Mouse (Mus musculus) splenic B cell, adult 2 months (primary cell): Measurements from ENCODE around the gene Cyp21a1.
"Not testable (repeated sequence)": the region's sequence is repeated elsewhere in the genome, so short reads cannot be mapped to it uniquely, and the experiment has no call there.

Experiments used
- DNase-seq: peaks from one replicate; pipeline ENCODE4 v3.0.0-alpha.2; 2011; ENCODE audit warnings: low read depth, low spot score
- H3K27me3 ChIP-seq: 2 replicates; pipeline ENCODE4 v1.6.1; 2012; ENCODE audit warnings: mild to moderate bottlenecking, low read length, moderate library complexity, mixed read lengths; ENCODE audit not compliant: control insufficient read depth, poor library complexity, insufficient read depth, severe bottlenecking
- H3K36me3 ChIP-seq: 2 replicates; pipeline ENCODE4 v1.6.1; 2012; ENCODE audit warnings: mild to moderate bottlenecking, low read length, moderate library complexity, mixed read lengths; ENCODE audit not compliant: control insufficient read depth, poor library complexity, insufficient read depth, severe bottlenecking

Cyp21a1 gene

DNA sequence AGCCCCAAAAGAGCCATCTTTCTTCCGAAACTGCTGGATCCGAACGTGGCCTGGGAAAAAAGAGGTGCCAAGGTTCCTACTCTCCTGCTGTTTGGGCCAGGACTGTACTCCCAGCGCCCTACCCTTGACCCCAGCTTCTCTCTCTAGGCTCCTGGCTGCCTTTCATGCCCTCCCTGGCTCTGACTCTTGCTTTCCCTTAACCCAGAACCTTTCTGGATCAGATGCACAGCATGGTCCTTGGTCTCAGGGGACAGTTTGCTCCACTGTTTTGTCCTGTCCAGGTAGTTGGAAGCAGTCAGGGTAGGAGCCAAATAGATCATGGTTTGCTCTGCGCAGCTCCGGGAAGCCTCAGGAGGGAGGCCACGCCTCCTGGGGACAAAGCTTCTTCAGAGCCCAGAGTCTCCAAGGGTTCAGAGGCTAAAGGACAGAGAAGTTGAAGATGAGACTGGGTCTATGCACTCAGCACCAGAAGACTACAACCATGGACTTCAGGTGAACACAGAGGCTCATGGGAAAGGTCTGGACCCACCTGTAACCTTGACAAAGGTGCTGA lies 10.5 kb upstream of the Cyp21a1 start:
- H3K36me3 ChIP-seq, result no peaks in the 10 kb centered on the region
- H3K27me3 ChIP-seq, result no peaks in the 10 kb centered on the region
- no peak for DNase-seq

DNA sequence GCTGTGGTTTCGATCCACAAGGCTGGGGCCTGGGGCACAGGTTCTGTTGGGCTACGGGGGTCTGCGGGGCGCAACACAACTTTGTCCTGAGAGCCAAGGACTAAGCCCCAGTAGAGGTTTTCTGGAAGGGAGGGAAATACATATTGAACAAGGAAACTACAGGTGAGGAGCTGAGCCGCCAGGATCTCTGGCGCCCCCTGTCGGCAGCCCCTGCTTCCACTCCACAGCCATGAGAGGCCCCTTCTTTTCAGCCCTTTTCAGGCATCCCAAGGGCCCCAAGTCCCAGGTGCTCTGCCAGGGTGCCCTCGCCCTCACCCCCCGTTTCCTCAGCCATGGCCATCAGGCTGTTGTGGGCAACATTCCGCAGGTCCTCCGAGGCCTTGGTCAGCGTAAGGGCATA lies 9.4 kb upstream of the Cyp21a1 start:
- H3K36me3 ChIP-seq, H3K27me3 ChIP-seq: not testable (repeated sequence)
- DNase-seq, result peak; percentile 53

DNA sequence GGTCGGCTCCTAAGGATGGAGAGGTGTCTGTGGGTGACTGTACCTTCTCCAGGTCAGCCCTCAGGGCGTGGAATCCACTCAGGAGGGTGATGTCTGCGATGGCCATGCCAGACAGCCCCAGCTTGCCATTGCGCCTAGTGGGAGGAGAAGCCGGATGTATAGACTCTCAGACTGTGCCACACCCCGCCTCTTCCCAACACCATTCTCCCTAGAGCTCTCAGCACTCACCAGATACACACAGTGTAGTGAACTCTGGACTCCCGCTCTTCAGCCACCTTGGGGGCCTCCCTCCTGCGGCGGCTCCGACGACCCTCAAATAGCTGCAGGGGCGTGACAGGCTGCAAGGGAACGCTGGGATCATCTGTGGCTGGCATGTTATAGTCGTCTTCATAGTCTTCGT lies 6.9 kb upstream of the Cyp21a1 start:
- DNase-seq, result no peak
- Histone ChIP-seq H3K36me3 (no peaks in the 10 kb centered on the region), H3K27me3 (no peaks in the 10 kb centered on the region)

GRCm38 (mm10) chr17:34810811-34811210 lies 6.5 kb upstream of the Cyp21a1 start:
- H3K27me3 ChIP-seq, DNase-seq, H3K36me3 ChIP-seq: not testable (repeated sequence)

DNA sequence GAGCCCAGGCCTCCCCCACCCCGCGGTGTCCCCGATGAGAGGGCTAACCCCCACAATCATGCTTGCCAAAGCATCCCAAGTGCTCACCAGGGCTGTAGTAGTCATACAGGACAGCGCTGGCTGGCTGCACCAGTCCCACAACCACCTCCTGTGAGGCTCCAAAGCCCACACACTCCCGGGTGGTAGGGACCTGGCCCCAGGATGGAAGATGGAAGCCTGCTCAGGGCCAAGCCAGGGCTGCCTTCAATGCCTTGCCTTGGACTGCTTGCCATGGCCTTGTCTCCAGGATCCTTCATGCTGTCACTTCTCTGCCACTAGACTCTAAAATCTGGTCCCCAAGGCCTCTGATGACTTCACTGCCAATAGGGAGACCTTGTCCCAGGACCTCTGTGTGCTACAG lies 6.0 kb upstream of the Cyp21a1 start:
- DNase-seq, H3K27me3 ChIP-seq, H3K36me3 ChIP-seq: not testable (repeated sequence)

GRCm38 (mm10) chr17:34808599-34809205 lies 4.3 kb upstream of the Cyp21a1 start:
- no peak for DNase-seq
- no peaks in the 10 kb centered on the region for H3K36me3 ChIP-seq
- H3K27me3 ChIP-seq, result no peaks in the 10 kb centered on the region

DNA sequence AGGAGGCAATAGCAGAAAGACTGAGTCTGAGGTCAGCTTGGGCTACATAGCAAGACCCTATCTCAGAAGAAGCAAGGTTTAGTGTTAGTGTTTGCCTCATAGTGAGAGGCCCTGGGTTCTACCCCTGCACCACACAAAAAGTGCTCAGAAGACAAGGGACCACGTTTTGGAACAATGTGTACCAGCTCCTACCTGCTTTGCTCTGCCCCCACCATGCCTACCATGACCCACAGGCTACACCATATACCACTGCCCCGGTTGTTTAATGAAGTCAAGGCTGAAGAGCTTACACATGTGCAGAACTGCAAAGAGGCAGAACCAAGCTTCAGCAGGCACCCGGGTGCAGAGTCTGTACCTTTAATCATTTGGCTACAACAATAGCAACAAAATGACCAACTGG lies 2.8 kb upstream of the Cyp21a1 start:
- no peak for DNase-seq
- H3K27me3 ChIP-seq, result no peaks in the 10 kb centered on the region
- no peaks in the 10 kb centered on the region for H3K36me3 ChIP-seq

DNA sequence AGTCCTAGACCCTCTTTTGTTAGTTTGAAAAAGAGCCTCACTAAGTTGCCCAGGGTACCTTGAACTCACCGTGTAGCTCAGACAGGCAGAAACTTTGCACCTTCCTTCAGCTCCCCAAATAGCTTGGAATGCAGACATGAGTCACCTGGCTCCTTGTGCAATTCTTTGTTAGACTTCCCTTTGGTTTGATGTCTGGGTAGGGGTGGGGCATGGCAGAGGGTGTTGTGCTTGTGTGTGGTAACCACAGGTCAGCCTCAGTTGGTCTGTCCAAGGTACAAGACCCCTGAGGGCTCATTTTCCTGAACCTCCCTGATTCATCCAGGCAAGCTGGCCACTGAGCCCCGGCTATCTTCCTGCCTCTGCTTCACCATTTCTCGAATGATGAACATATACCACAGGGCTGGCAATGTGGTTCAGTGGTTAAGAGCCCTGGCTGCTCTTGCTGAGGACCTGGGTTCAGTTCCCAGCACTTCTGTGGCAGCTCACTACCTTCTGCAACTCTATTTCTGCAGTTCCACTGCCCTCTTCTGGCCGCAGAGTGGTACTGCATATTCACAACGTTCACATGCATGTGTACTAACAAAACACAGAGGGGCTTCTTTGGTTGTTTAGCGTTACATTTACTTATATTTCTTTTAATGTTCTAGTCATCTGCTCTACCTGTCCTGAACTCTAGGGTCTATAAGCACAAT lies 656 bp upstream of the Cyp21a1 start:
- Histone ChIP-seq H3K36me3 (no peaks in the 10 kb centered on the region), H3K27me3 (no peaks in the 10 kb centered on the region)
- peak; percentile 29 for DNase-seq

- not testable (repeated sequence) for H3K36me3 ChIP-seq, DNase-seq, H3K27me3 ChIP-seq
Observed at GRCm38 (mm10) chr17:34803367-34803766, 994 bp downstream of the Cyp21a1 start.

GRCm38 (mm10) chr17:34802756-34803155 lies 1.6 kb downstream of the Cyp21a1 start:
- DNase-seq, result not testable (repeated sequence)

DNA sequence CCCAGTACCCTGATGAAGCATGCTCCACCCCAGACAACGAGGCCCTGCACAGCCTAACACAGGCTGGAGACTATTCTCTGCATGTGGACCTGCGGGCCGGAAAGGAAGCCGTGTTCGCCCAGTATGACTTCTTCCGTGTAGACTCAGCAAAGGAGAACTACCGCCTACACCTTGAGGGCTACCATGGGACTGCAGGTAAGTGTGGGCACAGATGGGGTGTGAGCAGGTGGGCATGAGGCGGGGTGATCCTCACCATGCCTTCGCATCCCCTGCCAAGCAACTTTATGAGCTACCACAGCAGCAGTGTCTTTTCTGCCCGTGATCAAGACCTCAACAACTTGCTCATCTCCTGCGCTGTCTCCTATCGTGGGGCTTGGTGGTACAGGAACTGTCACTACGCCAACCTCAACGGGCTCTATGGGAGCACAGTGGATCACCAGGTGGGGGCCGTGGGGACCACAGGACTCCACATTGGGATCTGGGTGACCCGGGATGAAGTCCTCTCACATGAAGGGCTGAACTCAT lies 3.5 kb downstream of the Cyp21a1 start:
- not testable (repeated sequence) for H3K36me3 ChIP-seq, DNase-seq, H3K27me3 ChIP-seq

More at GRCm38 (mm10) chr17:34802756-34803155, 1.6 kb downstream of the Cyp21a1 start:
- H3K27me3 ChIP-seq, H3K36me3 ChIP-seq: not testable (repeated sequence)

- DNase-seq, result no peak
- Histone ChIP-seq H3K36me3 (no peaks in the 10 kb centered on the region), H3K27me3 (no peaks in the 10 kb centered on the region)
Observed at GRCm38 (mm10) chr17:34799531-34799925, 4.8 kb downstream of the Cyp21a1 start.

GRCm38 (mm10) chr17:34798866-34799530 lies 5.4 kb downstream of the Cyp21a1 start:
- Histone ChIP-seq H3K36me3 (no peaks in the 10 kb centered on the region), H3K27me3 (no peaks in the 10 kb centered on the region)
- DNase-seq, result no peak

DNA sequence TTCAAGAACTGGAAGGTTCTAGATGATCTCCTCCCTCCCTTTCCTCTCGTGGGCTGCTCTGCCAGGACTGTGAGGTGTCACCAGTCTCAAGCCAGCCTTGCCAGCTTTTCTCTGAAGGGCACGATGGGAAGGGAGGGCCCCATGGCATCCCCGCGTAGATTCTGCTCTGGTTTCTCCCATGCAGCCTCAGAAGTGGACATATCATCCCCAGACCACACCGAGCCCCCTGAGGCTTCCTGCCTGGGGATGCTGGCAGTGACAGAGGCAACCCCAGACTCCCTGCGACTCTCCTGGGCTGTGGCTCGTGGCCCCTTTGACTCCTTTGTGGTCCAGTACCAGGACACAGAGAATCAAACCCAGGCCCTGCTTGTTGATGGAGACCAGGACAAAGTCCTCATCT lies 6.3 kb downstream of the Cyp21a1 start:
- H3K27me3 ChIP-seq, DNase-seq, H3K36me3 ChIP-seq: not testable (repeated sequence)
